Mouse (Mus musculus): ENCODE results near the gene Pcsk1. TPM values are rescaled to one million over a fixed set of nuclear protein-coding genes. Genes with fewer than 3 reads are reported as not detected.
A peak's percentile ranks its signal among the peaks of the same experiment; 100 is the strongest.

Pcsk1 gene
- total and polyA plus RNA-seq, 2 experiments, result not detected

- peak; percentile 25 for DNase-seq (ENCODE audit: extremely low read depth, low read depth, low spot score)
- peaks cover 3% of the 10 kb centered on the region; the same call in 1 of the 2 replicates for H3K4me1 ChIP-seq (ENCODE audit: control insufficient read depth, insufficient read depth, low read length)
- H3K79me2 ChIP-seq (ENCODE audit: control insufficient read depth, insufficient read depth, low read length), result no peaks in the 10 kb centered on the region
- no peak overlapping the region for H3K4me3 ChIP-seq (ENCODE audit: insufficient read depth, low read depth, low read length)
- no peaks in the 10 kb centered on the region for H3K27me3 ChIP-seq (ENCODE audit: control insufficient read depth, insufficient read depth, low read length)
- no peak overlapping the region for H3K9ac ChIP-seq (ENCODE audit: low read depth, low read length)
- H3K27ac ChIP-seq (replicated peaks; ENCODE audit: insufficient read depth, low read depth, low read length), result no peak overlapping the region
- WGBS, result 11% methylated on average over 1 of the region's 1 CpGs
- TF ChIP-seq POLR2A (IDR thresholded peaks at IDR 0.05; ENCODE audit: extremely low read depth, insufficient read depth, low read length) (no peak), CTCF (IDR thresholded peaks at IDR 0.05; ENCODE audit: low read depth, low read length) (no peak)
- no peaks in the 10 kb centered on the region for H3K36me3 ChIP-seq (ENCODE audit: control insufficient read depth, insufficient read depth, low read length)
Observed at GRCm38 (mm10) chr13:75163408-75163807, 73.8 kb downstream of the Pcsk1 start.
